Mouse (Mus musculus) right cerebral cortex, postnatal 14 days (tissue): ENCODE measurements around the gene Olfr168.
"Not testable (repeated sequence)": the region's sequence is repeated elsewhere in the genome, so short reads cannot be mapped to it uniquely, and the experiment has no call there.

Experiments used
- DNase-seq: peaks from one replicate; pipeline ENCODE4 v3.0.0; 2022

The Olfr168 gene

GRCm38 (mm10) chr16:19535455-19535854 lies at the start of gene Olfr168:
Olfr168 (minus strand) TSS chr16:19535555.
- DNase-seq = no peak

- not testable (repeated sequence) for DNase-seq
Observed at GRCm38 (mm10) chr16:19571709-19572108, 36.4 kb upstream of the Olfr168 start, which contains the start of gene Olfr169. Olfr169 (minus strand) TSS chr16:19571809.

- not testable (repeated sequence) for DNase-seq
Observed at GRCm38 (mm10) chr16:19553429-19553828, 18.1 kb upstream of the Olfr168 start.

- not testable (repeated sequence) for DNase-seq
Observed at GRCm38 (mm10) chr16:19552246-19552645, 16.9 kb upstream of the Olfr168 start.

- DNase-seq = no peak
Observed at GRCm38 (mm10) chr16:19522166-19522565, 13.2 kb downstream of the Olfr168 start, which contains the start of gene Olfr167. Olfr167 (minus strand) TSS chr16:19522266.

GRCm38 (mm10) chr16:19483394-19483793 lies 52.0 kb downstream of the Olfr168 start, which contains the start of gene Olfr166:
Olfr166 (plus strand) TSS chr16:19483694.
- no peak for DNase-seq
